15 mouse cellular contexts compared by ENCODE assay signal in genomic region chr17:32092895-32093294, GRCm38 (mm10). TPM values are rescaled to one million over a fixed set of nuclear protein-coding genes. Genes with fewer than 3 reads are reported as not detected.
DNase-seq lines count a peak whose midpoint lies in the region; ATAC-seq and TF ChIP-seq lines count a peak whose summit lies in the region.
"Had no signal": no experiment of that assay in that cellular context is flagged by ENCODE, and none has a peak within 500 bp of the region (broad histone marks: within the 10 kb centered on the region; RNA-seq: fewer than 3 reads in every experiment).

No protein-coding gene starts in this region.

- no peak overlapping the region for H3K4me3 ChIP-seq in liver, adult 2 months (ENCODE audit: insufficient read depth, low read depth, low read length)
- no peak overlapping the region for H3K4me3 ChIP-seq in liver, embryonic 11.5 days (ENCODE audit: low read depth, low read length)
- H3K4me3 ChIP-seq in liver, embryonic 13.5 days (replicated peaks), result no peak overlapping the region
- no peak overlapping the region for H3K4me3 ChIP-seq in hindbrain, embryonic 11.5 days (ENCODE audit: low read depth, low read length)
- H3K4me3 ChIP-seq: forebrain, embryonic 15.5 days had no signal

- peaks cover 5% of the 10 kb centered on the region for H3K4me1 ChIP-seq in liver, adult 2 months (ENCODE audit: control insufficient read depth, insufficient read depth, low read length)
- peaks cover 6% of the 10 kb centered on the region for H3K4me1 ChIP-seq in liver, embryonic 11.5 days (replicated peaks; ENCODE audit: control insufficient read depth, insufficient read depth, low read length)
- peaks cover 58% of the 10 kb centered on the region for H3K4me1 ChIP-seq in liver, embryonic 13.5 days (replicated peaks)
- no peaks in the 10 kb centered on the region; the same call in 1 of the 2 replicates for H3K4me1 ChIP-seq in hindbrain, embryonic 11.5 days (replicated peaks; ENCODE audit: control insufficient read depth, insufficient read depth, low read length)

- DNase-seq in CD4-positive, CD25-positive, alpha-beta regulatory T cell, adult 2 months (ENCODE audit: low read depth, low spot score), result peak; percentile 35
- DNase-seq in liver, adult 2 months (ENCODE audit: extremely low read depth, low read depth, low spot score), result no peak
- no peak for DNase-seq in liver, embryonic 11.5 days (ENCODE audit: low spot score)
- peak; percentile 53 for DNase-seq in A20 (ENCODE audit: low read depth, low spot score)
- no peak for DNase-seq in liver, embryonic 13.5 days
- DNase-seq in embryo, embryonic 10 days (ENCODE audit: low spot score), result no peak
- no peak for DNase-seq in hindbrain, embryonic 11.5 days (ENCODE audit: low spot score)
- DNase-seq: cerebellum, adult 11-12 months; heart, postnatal 36 days; kidney, adult 11 months; right cerebral cortex, postnatal 14 days had no signal

- no peaks in the 10 kb centered on the region for H3K27me3 ChIP-seq in liver, adult 2 months (ENCODE audit: control insufficient read depth, insufficient read depth, low read length)
- no peaks in the 10 kb centered on the region for H3K27me3 ChIP-seq in liver, embryonic 11.5 days (replicated peaks; ENCODE audit: control insufficient read depth, insufficient read depth, low read length)
- 0 out of 2 replicates have a peak, but pooled peaks cover under 1% of the 10 kb centered on the region for H3K27me3 ChIP-seq in liver, embryonic 13.5 days
- H3K27me3 ChIP-seq in hindbrain, embryonic 11.5 days (ENCODE audit: control insufficient read depth, insufficient read depth, low read length), result 0 out of 2 replicates have a peak, but pooled peaks cover 2% of the 10 kb centered on the region
- H3K27me3 ChIP-seq: forebrain, embryonic 15.5 days had no signal

- no peaks in the 10 kb centered on the region for H3K9me3 ChIP-seq in liver, embryonic 11.5 days (ENCODE audit: control insufficient read depth, low read length)
- H3K9me3 ChIP-seq in liver, embryonic 13.5 days (replicated peaks), result peaks cover 10% of the 10 kb centered on the region; the same call in 1 of the 2 replicates
- H3K9me3 ChIP-seq in hindbrain, embryonic 11.5 days (ENCODE audit: control insufficient read depth, low read length), result no peaks in the 10 kb centered on the region
- H3K9me3 ChIP-seq: forebrain, embryonic 15.5 days had no signal

- 86% methylated on average over 5 of the region's 5 CpGs for WGBS in liver, adult 2 months
- WGBS in liver, embryonic 11.5 days, result 81% methylated on average over 5 of the region's 5 CpGs
- WGBS in liver, embryonic 13.5 days (ENCODE audit: insufficient replicate concordance), result 77% methylated on average over 5 of the region's 5 CpGs
- 85% methylated on average over 5 of the region's 5 CpGs for WGBS in hindbrain, embryonic 11.5 days

- ATAC-seq in CD4-positive, CD25-positive, alpha-beta regulatory T cell, adult 4 months, result no peak
- no peak for ATAC-seq in liver, embryonic 11.5 days (replicated peaks; ENCODE audit: low FRiP score)
- no peak for ATAC-seq in liver, embryonic 13.5 days (ENCODE audit: low read depth)
- no peak for ATAC-seq in hindbrain, embryonic 11.5 days (ENCODE audit: low FRiP score)
- ATAC-seq: forebrain, embryonic 15.5 days had no signal

- H3K36me3 ChIP-seq in liver, adult 2 months (ENCODE audit: control insufficient read depth, insufficient read depth, low read length), result no peaks in the 10 kb centered on the region
- H3K36me3 ChIP-seq in liver, embryonic 11.5 days (ENCODE audit: control insufficient read depth, insufficient read depth, low read length), result no peaks in the 10 kb centered on the region
- no peaks in the 10 kb centered on the region for H3K36me3 ChIP-seq in liver, embryonic 13.5 days
- H3K36me3 ChIP-seq in hindbrain, embryonic 11.5 days (ENCODE audit: control insufficient read depth, insufficient read depth, low read length), result no peaks in the 10 kb centered on the region
- H3K36me3 ChIP-seq: forebrain, embryonic 15.5 days had no signal

- H3K79me2 ChIP-seq in liver, adult 2 months (ENCODE audit: control insufficient read depth, insufficient read depth, low read length), result no peaks in the 10 kb centered on the region

- no peak overlapping the region for H3K27ac ChIP-seq in liver, adult 2 months (replicated peaks; ENCODE audit: insufficient read depth, low read depth, low read length)
- no peak overlapping the region for H3K27ac ChIP-seq in liver, embryonic 11.5 days (ENCODE audit: low read depth, low read length)
- H3K27ac ChIP-seq in liver, embryonic 13.5 days, result peak overlapping the region; percentile 100
- no peak overlapping the region for H3K27ac ChIP-seq in hindbrain, embryonic 11.5 days (ENCODE audit: low read depth, low read length)
- H3K27ac ChIP-seq: forebrain, embryonic 15.5 days had no signal

- no peak for TF ChIP-seq POLR2A in liver, adult 2 months (IDR thresholded peaks at IDR 0.05; ENCODE audit: extremely low read depth, insufficient read depth, low read length)

- TF ChIP-seq CTCF in liver, adult 2 months (IDR thresholded peaks at IDR 0.05; ENCODE audit: low read depth, low read length), result peak; percentile 63

- H3K9ac ChIP-seq in liver, adult 2 months (ENCODE audit: low read depth, low read length), result no peak overlapping the region
- no peak overlapping the region for H3K9ac ChIP-seq in liver, embryonic 11.5 days (ENCODE audit: low read depth, low read length)
- peak overlapping the region; percentile 82; the same call in 1 of the 2 replicates for H3K9ac ChIP-seq in liver, embryonic 13.5 days
- H3K9ac ChIP-seq in hindbrain, embryonic 11.5 days (ENCODE audit: low read depth, low read length), result no peak overlapping the region
- H3K9ac ChIP-seq: forebrain, embryonic 15.5 days had no signal

- no peak overlapping the region for H3K4me2 ChIP-seq in liver, embryonic 11.5 days
- peak overlapping the region; percentile 81 for H3K4me2 ChIP-seq in liver, embryonic 13.5 days
- no peak overlapping the region for H3K4me2 ChIP-seq in hindbrain, embryonic 11.5 days (replicated peaks; ENCODE audit: low read depth, low read length)
- H3K4me2 ChIP-seq: forebrain, embryonic 15.5 days had no signal

RNA-seq across cellular contexts. Expression of gene Hsf2bp, which starts 56.7 kb away (rescaled TPM):
- polyA plus RNA-seq in CD4-positive, CD25-positive, alpha-beta regulatory T cell, adult 4 months (2017; shearing (Covaris generic)), result 1 to 10 TPM; 2.7 to 2.9 TPM
- total RNA-seq in liver, adult 2 months (2014; rRNA removed), result 0.13 and 0.46 TPM in 2 replicates
- 0.12 and 0.18 TPM in 2 replicates for polyA plus RNA-seq in liver, adult 2 months (2012; rRNA removed)
- 0.40 and 0.64 TPM in 2 replicates for polyA plus RNA-seq in liver, embryonic 11.5 days (2014; fragmentation: Nextera tagmentation; extraction: Ambion mirVana)
- polyA plus RNA-seq in liver, embryonic 13.5 days (2015; fragmentation: Nextera tagmentation; extraction: Ambion mirVana), result 0.15 and 0.25 TPM in 2 replicates
- polyA plus RNA-seq in hindbrain, embryonic 11.5 days (2014; fragmentation: Nextera tagmentation; extraction: Ambion mirVana), result 0.57 and 0.64 TPM in 2 replicates
- total RNA-seq: common myeloid progenitor, adult 5-6 weeks; megakaryocyte, adult 5-6 weeks had no signal

RNA-seq across cellular contexts. Expression of gene Rrp1b, which starts 57.0 kb away (rescaled TPM):
- 10 to 100 TPM; 57.7 to 68.2 TPM for polyA plus RNA-seq in CD4-positive, CD25-positive, alpha-beta regulatory T cell, adult 4 months (2017; shearing (Covaris generic))
- total RNA-seq in liver, adult 2 months (2014; rRNA removed), result 4.8 and 5.7 TPM in 2 replicates
- polyA plus RNA-seq in liver, adult 2 months (2012; rRNA removed), result 3.6 and 5.9 TPM in 2 replicates
- polyA plus RNA-seq in liver, embryonic 11.5 days (2014; fragmentation: Nextera tagmentation; extraction: Ambion mirVana), result 72.7 and 75.2 TPM in 2 replicates
- polyA plus RNA-seq in liver, embryonic 13.5 days (2015; fragmentation: Nextera tagmentation; extraction: Ambion mirVana), result 43.9 and 44.1 TPM in 2 replicates
- 51.7 and 65.0 TPM in 2 replicates for polyA plus RNA-seq in hindbrain, embryonic 11.5 days (2014; fragmentation: Nextera tagmentation; extraction: Ambion mirVana)

Comparison
In these comparisons a context has a peak if more than half of its experiments do, and no peak if none do; other contexts are left out.
1. DNase-seq: peak in CD4-positive, CD25-positive, alpha-beta regulatory T cell, adult 2 months (single experiment) and A20 (single experiment); none in liver, adult 2 months (single experiment), liver, embryonic 11.5 days (single experiment), liver, embryonic 13.5 days (single experiment), embryo, embryonic 10 days (single experiment) and hindbrain, embryonic 11.5 days (single experiment).